Mouse (Mus musculus): ENCODE measurements around the gene March9.
"Not testable (repeated sequence)": the region's sequence is repeated elsewhere in the genome, so short reads cannot be mapped to it uniquely, and the experiment has no call there.

March9 gene

GRCm38 (mm10) chr10:127063239-127063872 is 3.4 kb upstream of the March9 start, which contains the start of gene Cdk4:
Gene Cdk4, plus strand, starts transcription at chr10:127063534.
- peak; percentile 80 for DNase-seq (ENCODE audit: extremely low read depth, low read depth, low spot score)

GRCm38 (mm10) chr10:127062503-127062902 is 2.5 kb upstream of the March9 start:
- DNase-seq (ENCODE audit: extremely low read depth, low read depth, low spot score): no peak

- DNase-seq (ENCODE audit: extremely low read depth, low read depth, low spot score): not testable (repeated sequence)
Measured at GRCm38 (mm10) chr10:127062101-127062500, 2.1 kb upstream of the March9 start.

- no peak for DNase-seq (ENCODE audit: extremely low read depth, low read depth, low spot score)
Measured at GRCm38 (mm10) chr10:127061513-127061912, 1.5 kb upstream of the March9 start.

GRCm38 (mm10) chr10:127061085-127061484 is 1.1 kb upstream of the March9 start:
- no peak for DNase-seq (ENCODE audit: extremely low read depth, low read depth, low spot score)

- DNase-seq (ENCODE audit: extremely low read depth, low read depth, low spot score): no peak
Measured at GRCm38 (mm10) chr10:127059174-127059967, 613 bp downstream of the March9 start.

- no peak for DNase-seq (ENCODE audit: extremely low read depth, low read depth, low spot score)
Measured at GRCm38 (mm10) chr10:127058708-127059107, 1.3 kb downstream of the March9 start.

- no peak for DNase-seq (ENCODE audit: extremely low read depth, low read depth, low spot score)
Measured at GRCm38 (mm10) chr10:127058161-127058560, 1.8 kb downstream of the March9 start.

GRCm38 (mm10) chr10:127056490-127056889 is 3.5 kb downstream of the March9 start:
- no peak for DNase-seq (ENCODE audit: extremely low read depth, low read depth, low spot score)

GRCm38 (mm10) chr10:127055406-127055805 is 4.6 kb downstream of the March9 start:
- no peak for DNase-seq (ENCODE audit: extremely low read depth, low read depth, low spot score)

- DNase-seq (ENCODE audit: extremely low read depth, low read depth, low spot score): no peak
Measured at GRCm38 (mm10) chr10:127054646-127055045, 5.3 kb downstream of the March9 start.

- no peak for DNase-seq (ENCODE audit: extremely low read depth, low read depth, low spot score)
Measured at GRCm38 (mm10) chr10:127050119-127050474, 9.9 kb downstream of the March9 start.

GRCm38 (mm10) chr10:127049395-127050118 is 10.4 kb downstream of the March9 start:
- no peak for DNase-seq (ENCODE audit: extremely low read depth, low read depth, low spot score)

- no peak for DNase-seq (ENCODE audit: extremely low read depth, low read depth, low spot score)
Measured at GRCm38 (mm10) chr10:127048608-127049394, 11.2 kb downstream of the March9 start.

- DNase-seq (ENCODE audit: extremely low read depth, low read depth, low spot score): no peak
Measured at GRCm38 (mm10) chr10:127047954-127048353, 12.0 kb downstream of the March9 start, which contains the start of gene Cyp27b1. Gene Cyp27b1, plus strand, starts transcription at chr10:127048250.

- DNase-seq (ENCODE audit: extremely low read depth, low read depth, low spot score): no peak
Measured at GRCm38 (mm10) chr10:127043187-127043586, 16.8 kb downstream of the March9 start.

- no peak for DNase-seq (ENCODE audit: extremely low read depth, low read depth, low spot score)
Measured at GRCm38 (mm10) chr10:127042468-127043115, 17.4 kb downstream of the March9 start.

- no peak for DNase-seq (ENCODE audit: extremely low read depth, low read depth, low spot score)
Measured at GRCm38 (mm10) chr10:127041774-127042338, 18.1 kb downstream of the March9 start.

- DNase-seq (ENCODE audit: extremely low read depth, low read depth, low spot score): no peak
Measured at GRCm38 (mm10) chr10:127041274-127041766, 18.7 kb downstream of the March9 start, which contains the start of the genes Mettl1 and Eef1akmt3. Gene Mettl1, plus strand, starts transcription at chr10:127041414. Gene Eef1akmt3, minus strand, starts transcription at chr10:127041513.
